Mouse (Mus musculus): ENCODE data around the gene Shc1.

The Shc1 gene

DNA sequence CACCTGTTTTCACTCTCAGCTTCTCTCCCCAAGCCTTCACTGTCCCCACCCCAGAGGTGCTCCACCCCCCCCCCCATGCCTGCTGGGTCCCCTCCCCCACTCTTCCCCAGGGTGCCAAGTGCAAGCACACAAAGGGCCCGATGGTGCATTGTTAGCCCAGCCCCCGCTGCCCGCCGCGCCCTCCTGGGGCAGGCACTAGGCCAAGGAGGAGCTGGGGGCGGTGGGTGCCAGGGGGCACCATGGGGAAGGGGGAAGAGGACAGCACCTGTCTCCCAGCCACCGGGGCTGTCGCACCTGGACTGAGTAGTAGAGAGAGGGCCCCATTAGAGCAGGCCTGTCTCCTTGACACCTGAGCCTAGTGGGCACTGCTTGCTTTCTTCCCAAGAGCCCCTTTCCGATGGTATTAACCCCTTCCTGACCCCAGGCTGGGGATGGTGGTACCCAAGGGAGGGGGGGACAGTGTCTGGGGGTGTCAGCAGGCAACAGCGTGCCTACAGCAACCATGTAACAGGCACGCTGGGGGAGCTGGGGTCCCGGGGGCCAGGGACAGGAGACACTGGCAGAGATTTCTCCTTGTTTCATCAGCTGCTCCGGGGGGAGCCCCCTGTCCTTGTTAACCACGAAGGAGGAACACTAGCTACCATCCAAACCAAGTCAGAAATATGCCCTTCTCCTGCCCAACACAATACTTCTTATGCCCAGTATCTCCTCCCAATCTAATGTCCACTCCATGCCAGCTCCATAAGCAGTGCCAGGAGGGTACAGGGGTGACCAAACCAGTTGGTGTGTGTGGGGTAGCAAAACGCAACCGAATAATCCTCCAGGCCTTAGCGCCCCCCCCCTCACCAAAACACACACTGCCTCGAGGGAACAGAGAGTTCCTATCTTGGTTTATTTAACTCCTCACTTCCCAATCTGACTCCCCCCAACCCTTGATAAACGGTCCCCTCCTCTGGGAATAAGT is 27.3 kb upstream of the Shc1 start:
- DNase-seq (ENCODE audit: low read depth) = no peak

DNA sequence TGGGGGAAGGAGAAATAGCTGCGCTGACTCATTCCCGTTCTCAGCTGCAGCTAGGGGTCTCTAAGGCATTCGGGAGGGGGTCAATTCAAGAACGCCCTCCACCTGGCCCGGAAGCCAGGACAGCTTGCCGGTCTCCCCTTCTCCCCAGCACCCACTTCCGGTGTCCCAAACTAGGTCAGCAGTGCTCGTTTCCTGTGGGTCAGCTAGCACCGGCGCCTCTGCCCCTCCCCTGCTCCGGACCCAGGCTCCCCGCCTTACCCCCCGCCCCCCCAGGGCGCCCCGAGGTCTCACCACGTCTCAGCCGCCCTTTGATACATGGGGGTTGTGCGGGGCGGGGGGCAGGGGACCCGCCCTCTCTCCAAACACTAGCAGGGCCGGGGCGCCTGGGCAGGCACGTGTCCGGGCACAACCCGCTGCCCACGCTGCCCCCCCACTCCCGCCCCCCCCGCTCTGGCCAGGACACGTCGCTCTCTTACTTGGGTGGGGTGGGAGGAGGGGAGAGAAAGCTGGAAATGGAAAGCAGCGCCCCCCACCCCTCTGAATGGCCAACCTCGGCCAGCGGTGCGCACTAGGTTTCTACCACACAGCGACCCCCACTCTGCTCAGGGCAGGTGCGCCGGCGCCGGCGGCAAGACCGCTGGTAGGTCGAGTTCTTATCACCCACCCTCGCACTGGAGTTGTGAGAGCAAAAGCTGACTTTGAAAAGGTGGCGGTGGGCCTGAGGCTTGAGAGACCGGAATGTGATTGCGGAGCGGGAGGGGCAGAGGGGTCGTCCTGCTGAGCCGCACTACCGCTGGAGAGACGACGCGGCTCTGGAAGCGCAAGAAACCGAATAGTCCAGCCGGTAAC is 26.4 kb upstream of the Shc1 start:
- DNase-seq (ENCODE audit: low read depth) = no peak

DNA sequence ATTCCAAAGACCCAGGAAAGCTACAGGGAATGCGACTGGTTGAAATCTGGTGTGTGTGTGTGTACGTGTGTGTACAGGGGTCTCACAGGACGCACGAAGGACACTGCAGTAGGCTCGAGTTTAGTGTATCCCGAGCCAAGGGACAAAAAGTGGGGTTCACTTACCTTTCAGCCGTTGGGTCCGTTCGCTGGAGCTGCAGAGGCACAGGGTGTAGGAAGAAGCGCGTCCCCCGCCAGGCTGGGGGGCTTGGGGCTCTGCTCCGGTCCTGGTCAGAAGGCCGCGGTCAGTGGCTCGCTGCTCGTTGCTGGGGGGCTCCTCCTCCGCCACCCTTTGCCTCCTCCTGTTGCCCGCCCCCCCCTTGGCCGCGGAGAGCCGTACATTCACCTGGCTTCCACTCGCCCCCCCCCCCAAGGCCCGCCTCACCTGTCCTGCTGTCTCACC is 25.4 kb upstream of the Shc1 start:
- DNase-seq (ENCODE audit: low read depth) = no peak

DNA sequence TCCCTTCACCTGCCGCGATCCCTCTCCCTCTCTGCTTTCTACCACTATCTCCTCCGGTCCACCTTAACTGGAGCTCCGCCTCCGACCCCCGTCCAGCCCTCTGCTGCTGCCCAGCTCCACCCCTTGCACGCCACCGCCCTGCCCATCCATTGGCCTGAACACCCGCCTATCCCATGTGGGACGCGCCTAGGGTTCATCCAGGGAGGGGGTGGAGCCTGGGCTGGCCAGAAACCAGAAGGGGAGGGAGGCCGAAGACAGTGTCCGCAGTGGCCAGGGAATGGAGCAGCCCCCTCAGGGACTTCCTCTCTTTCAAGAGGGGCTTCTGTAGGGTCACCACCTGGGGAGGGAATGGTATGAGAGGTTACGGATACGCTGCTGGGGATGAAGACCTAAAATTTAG is 24.6 kb upstream of the Shc1 start:
- DNase-seq (ENCODE audit: low read depth) = peak; percentile 92

DNA sequence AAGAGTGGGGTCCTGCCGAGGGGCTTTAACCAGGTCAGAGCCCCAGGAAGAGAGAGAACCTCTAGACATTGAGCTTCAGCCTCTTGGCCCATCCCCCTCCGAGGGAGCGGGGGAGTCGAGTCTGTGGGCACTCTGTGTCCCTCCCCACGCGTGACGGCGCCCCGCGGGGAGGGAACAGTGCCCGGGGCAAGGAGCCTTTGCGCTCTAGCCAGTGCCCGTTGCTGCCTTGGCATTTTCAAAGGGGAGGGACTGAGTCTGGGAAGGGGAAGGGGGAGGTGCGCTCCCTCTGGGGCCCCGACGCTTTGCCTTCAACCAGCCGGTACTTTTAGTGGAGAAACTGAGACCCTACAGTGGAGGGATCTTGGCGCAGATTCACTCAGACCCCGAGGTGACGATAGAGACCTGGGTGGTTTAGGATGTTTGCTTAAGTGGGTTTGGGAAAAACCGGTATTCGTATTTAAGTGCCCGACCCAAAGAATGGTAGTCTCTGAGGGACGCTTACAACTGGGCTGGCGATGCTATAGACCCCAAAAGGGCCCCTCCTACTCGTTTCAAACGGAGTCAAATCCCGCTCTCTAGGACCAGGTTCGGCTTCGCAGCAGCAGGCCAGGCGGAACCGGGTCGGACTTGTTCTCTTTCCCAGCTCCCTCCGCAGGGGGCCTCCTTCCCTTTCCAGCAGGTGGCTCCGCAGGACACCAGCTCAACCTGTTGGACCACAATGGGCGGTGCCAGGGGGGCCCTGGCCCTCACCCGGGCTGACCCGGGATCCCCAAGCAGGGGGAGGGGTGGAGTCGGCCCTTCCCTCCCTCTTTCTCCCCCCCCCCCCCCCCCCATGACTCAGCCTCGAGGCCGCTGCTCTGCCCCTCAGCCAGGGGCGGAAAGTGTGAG is 24.0 kb upstream of the Shc1 start, which contains the start of gene Zbtb7b:
Zbtb7b (minus strand) TSS at position 771 of the 888 bp plus-strand sequence.
- no peak for DNase-seq (ENCODE audit: low read depth)

DNA sequence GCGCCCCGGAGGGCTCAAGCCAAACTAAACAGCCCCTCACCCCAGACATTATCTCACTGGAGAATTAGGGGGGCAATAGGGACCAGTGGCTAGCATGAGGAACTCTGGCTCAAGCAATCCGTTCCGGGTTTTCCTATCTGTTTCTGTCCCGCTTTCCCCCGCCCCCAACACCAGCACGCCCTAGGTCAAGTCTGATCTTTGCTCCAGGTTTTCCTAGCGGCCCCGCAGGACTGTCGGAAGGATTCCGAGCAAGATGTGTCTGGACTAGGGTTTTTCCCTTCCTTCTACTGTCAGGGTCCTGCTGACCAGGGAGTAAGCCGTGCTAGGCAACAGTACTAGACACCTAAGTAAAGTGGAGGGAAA is 23.4 kb upstream of the Shc1 start:
- no peak for DNase-seq (ENCODE audit: low read depth)

DNA sequence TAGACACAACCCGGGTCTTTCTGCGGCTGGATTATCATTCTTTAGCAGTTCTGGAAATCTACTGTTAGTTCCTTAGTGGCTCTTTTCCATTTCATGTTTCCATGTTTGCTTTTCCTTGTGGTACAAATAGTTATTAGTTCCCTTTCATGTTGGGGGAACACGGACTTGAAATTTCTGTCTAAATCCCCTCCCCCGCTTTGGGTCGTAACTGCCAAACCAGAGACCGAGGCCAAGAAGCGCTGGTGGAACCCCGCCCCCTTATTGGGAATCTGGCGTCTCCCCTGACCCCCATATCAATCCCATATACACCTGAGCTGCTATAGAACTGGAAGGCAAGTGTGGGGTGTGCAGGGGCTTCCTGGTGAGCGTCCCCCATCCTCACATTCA is 22.8 kb upstream of the Shc1 start:
- no peak for DNase-seq (ENCODE audit: low read depth)

DNA sequence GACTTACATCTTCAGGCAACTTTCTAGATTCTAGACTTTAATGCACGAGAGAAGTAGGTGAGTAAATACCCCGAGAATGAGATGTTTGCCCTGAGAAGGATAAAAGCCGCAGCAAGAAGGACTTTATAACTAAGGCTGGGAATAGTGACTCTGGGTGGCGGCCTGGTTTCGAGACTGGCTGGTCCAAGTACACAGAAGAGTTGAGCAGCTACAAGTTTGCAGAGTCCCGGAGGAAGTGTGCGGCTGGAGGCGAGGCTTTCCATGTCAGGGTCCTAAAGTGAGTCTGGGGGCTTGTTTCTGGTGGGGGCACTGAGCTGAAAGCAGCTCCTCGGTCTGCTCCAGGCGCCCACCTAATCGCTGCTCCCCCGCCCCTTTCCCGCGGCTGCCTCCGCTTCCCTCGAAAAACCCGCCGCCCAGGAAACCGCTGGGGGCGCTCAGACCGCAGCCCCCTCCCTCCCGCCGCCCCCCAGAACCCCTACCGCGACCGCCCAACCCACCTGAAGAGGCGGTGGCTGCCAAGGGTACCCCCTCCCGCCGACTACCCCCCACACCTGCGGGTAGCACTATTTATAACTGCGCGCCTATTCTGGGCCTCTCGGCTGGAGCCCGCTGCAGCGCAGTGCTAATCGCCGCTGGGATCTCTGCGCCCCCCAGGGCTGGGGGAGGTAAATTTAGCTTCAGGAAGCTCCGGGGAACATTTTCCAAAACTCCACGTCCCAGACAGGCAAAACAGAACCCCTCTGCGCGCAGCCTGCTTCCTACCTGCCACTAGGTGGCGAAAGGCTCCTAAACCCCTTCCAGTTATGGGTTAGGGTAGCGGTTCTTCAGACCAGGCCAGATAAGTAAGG is 22.2 kb upstream of the Shc1 start:
- no peak for DNase-seq (ENCODE audit: low read depth)

DNA sequence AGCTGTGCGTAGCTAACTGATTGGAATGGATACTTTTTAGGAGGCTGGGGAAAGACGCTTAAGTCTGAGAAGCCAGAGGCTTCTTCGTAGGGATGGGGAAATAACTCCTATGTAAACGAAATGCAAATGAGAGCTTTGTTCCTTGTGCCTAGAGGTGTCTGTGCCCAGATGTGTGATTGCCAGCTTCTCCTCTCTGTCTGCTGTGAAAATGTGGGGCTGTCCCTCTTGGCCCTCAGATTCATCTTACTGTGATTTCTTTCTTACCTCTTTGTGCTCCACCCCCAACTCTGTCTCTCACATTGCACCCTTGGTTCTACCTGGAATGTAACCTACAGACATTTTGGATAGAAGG is 21.6 kb upstream of the Shc1 start:
- no peak for DNase-seq (ENCODE audit: low read depth)

DNA sequence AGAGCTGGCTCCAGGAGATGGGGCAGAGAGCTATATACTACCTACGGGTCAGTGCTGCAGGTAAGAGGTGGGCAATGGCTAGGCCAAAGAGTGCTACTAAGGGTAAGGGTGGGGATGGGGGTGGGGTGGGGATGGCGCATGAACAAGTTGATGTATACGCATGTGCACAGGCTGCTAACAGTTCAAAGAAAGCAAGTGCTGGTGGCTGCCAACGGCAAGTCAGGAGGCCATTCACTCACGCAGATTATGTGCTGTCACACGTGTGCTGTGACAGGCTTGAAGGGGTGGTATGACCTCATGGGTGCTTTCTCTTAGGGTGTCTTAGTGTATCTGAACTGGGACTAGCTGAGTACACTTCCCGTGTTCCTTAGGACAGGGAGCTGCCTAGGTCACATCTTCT is 16.9 kb upstream of the Shc1 start:
- DNase-seq (ENCODE audit: low read depth) = no peak

DNA sequence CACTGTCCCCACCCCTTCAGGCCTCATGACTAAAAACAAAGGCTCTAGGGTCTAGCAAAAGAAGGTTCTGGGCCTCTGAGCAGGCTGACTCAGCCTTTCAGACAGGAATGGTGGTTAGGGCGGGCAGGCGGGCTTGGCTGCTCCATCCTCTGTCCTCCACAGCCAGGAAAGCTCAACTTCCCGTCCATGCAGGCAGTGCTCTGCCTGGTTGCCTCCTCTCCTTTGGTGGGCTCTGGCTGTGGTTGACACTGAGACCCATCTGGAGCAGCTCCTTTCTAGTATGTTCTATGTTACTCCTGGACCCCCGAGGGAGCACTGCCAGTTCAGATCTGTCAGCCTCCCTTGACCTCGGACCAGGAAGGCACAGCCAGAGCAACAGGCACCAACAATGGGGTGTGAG is 15.6 kb upstream of the Shc1 start, which contains the start of gene Lenep:
Lenep (minus strand) TSS at position 101 of the 400 bp plus-strand sequence.
- DNase-seq (ENCODE audit: low read depth) = no peak

DNA sequence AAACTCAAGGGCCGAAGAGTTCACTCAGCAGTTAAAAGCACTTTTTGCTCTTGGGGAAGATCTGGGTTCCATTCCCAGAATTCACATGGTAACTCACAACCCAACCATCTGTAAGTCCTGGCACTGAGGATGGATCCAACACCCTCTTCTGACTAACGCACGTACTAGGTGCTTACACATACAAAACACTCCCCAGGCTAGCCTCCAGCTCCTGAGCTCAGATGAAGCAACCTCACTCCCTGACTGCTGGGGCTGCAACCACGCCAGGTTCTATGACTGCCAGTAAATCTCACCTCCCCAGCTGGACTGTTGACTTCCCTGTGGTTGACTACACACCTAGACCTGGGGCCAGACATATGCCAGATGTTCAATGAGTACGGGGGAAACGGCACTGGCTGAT is 11.4 kb upstream of the Shc1 start:
- DNase-seq (ENCODE audit: low read depth) = no peak

DNA sequence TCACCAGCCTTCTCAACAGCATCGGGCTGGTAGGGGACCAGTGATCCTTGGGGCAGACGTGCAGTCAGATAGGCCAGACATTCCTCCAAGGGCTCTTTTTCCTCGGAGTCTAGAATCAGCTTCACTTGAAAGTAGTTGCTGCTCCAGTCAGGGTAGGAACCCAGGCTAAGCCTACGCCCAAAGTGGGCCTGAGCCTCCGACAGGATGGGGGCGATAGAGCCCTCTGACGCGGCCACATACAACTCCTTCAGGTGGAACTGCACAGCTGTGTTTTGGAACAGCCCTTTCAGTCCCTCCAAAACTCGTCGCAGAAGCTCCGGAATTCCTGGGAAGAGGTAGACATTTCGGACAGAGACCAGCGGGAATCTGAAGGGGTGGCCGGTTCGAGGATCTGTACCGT is 9.8 kb upstream of the Shc1 start:
- DNase-seq (ENCODE audit: low read depth) = no peak

DNA sequence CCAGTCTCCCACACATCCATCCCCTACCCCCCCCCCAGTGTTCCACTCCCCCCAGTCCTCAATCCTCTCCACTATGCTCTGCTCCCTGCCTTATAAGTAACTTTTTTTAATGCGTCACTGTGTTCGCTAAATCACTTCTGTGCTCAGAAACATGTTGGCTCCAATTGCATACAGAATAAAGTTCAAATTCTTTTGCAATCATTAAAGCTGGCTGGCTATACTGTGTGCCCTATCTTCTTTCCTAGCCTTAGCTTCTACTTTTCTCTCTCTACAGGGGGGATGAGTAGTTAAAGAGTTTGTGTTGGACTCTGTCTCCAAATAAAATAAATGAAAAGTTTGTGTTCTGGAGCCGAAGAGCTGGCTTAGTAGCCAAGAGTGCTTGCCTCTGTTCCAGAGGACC is 8.5 kb upstream of the Shc1 start:
- DNase-seq (ENCODE audit: low read depth) = no peak

DNA sequence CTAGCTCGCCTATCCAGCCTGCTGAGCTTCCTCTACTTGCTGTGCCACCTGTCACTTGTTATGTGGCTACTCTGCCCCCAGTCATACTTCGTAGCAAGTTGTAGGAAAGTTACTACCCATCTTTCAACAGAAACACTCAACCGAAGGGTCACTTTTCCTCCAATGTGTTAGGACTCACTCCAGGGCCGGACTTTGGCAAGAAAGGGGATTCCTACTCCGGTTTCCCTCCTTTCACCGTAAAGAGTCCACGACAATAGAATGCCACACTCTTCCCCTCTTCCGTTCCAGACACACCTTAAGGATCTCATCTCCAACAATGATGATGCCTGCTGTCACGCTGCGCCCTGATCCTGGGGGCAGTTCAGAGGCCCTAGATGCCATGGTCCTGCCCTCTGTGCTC is 7.4 kb upstream of the Shc1 start:
- no peak for DNase-seq (ENCODE audit: low read depth)

DNA sequence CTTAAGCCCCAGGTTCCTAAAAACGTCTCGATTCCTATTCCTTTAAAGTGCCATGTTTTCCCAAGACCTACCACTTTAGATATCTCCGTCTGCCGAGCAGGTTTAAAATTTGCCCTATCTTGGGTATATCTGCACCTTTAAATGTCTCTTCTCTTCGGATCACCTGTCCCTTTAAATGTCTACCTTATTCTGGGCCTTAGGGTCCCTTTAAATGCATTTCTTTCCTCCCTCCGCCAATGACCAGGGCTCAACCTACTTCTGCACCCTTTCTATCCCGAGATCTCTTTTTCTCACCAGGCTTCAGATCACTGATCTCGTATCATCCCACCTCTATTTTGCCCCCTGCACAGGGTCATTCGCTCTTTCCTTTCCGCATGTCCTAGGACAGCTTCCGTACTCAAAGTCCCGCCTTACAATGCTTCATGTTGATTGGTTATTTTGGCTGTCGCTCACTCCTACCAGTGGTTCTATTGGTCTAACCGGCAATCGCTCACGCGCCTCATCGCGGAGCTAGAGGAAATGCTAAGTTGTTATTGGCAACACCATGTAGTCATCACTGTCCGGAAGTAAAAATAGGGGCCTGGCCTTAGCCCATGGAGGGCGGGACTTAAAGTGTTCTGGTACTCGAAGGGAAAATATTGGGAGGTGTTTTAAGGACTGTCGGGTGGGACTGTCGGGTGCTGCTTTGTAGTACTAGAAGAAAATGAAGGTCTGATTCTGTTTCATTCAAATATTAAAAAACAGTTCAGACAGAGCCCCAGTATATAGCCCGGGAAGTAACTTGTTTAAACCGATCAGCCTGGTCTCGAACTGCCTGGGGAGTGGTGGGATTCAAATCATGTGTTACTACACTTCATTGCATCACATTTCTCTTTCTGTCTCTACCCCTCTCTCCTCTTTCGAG is 6.5 kb upstream of the Shc1 start, which contains the start of gene Flad1:
Flad1 (minus strand) TSS at position 381 of the 904 bp plus-strand sequence.
- peak; percentile 100 for DNase-seq (ENCODE audit: low read depth)

DNA sequence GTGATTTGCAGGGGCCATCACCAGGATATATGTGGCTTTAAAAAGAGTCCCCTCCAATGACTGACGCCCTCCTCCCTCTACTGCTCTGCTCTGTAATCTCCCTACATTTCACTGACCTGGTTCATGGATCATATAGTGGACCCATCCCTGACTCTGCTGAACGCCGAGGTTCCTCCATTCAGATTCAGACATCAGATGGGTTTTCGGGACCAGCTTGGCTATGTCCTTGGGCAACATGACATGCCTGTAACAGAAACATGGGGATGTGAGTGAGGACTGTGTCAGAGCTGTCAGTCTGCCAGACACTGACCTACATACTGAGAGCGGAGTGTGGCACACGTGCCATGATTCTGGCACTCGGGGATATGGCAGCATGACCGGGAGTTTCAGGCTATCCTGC is 2.1 kb upstream of the Shc1 start:
- DNase-seq (ENCODE audit: low read depth) = no peak

DNA sequence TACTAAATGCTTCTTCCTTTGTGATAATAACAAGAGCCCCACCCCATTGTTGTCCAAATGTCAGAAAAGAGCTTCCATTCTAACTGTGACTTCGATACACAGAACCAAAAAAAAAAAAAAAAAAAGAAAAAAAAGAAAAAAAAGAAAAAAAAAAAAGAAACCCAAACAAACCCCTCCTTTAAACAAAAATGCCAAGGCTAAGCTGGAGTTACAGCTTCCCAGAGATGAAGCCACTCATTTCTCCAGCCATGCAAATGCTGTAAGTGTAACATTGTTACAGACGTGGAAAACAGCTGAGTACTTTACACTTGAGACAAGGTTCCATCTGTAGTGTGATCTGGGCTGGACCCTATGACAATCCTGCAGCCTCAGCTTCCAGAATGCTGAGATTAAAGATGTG is 1.1 kb upstream of the Shc1 start:
- no peak for DNase-seq (ENCODE audit: low read depth)

DNA sequence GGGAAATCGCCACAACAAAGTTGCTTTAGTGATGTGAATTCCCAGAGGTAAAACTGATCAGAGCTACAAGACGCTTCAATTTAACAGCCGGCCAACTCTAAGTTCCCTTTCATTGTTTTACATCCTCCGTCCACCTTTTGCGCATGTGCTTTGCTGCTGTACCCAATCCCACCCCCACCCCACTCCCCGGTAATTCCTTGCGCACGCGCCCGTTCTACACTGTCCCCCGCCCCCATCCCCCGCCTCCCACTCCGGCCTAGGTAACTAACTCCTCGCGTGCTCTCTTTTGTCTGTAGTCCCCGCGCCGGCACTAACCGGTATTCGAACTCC is 438 bp upstream of the Shc1 start:
- no peak for DNase-seq (ENCODE audit: low read depth)

DNA sequence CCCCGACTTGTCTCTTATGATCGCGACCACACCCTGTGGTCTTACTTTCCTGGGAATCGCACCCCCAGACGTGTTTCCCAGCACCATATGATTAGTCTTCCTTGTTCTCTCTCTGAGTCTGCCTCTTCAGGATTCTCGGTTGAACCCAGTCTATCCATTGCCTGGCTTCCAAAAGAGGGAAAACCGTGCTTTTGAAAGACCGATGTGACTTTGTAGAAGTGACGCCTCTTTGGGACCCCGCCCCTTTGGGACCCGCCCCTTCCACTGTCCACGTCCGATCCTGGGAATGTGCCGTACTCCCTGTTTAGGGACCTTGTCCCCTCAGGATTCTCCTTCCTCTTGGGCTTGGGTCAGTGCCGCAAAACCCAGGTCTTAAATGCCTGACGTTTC is 613 bp downstream of the Shc1 start:
- no peak for DNase-seq (ENCODE audit: low read depth)

Data from c-Kit-positive CD71-negative TER-119-negative erythroid progenitor cells, embryonic 14.5 days (primary cell).